ENCODE assay signal across 9 mouse cellular contexts in the genomic region with DNA sequence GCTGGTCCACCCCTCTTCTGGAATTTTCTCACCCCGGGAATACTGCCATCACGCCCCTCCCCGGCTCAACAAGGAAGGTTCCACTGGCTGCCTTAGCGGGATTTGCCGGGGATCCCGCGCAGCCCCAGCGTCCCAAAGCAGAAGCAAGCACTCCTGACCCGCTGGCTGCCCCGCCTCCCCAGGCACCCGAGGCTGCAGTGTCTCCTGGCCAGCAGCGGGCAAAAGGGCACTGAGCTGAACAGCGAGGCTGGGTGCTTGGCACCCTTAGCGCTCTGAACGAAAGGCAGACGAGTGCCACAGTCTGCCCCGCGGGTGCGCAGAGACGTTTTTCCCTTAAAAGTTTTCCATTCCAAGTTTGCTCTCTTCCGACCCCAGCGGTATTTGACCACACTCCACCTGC. TPM values are rescaled to one million over a fixed set of nuclear protein-coding genes. Genes with fewer than 3 reads are reported as not detected.
DNase-seq lines count a peak whose midpoint lies in the region; ATAC-seq and TF ChIP-seq lines count a peak whose summit lies in the region.
"Had no signal": no experiment of that assay in that cellular context is flagged by ENCODE, and none has a peak within 500 bp of the region (broad histone marks: within the 10 kb centered on the region; RNA-seq: fewer than 3 reads in every experiment).

No protein-coding gene starts in this region.

- peaks cover 54% of the 10 kb centered on the region for H3K4me1 ChIP-seq in embryonic facial prominence, embryonic 12.5 days
- H3K4me1 ChIP-seq in heart, embryonic 14.5 days (ENCODE audit: control insufficient read depth in 2 of 2, insufficient read depth in 2 of 2, low read length in 2 of 2) = peaks cover 8 to 31% of the 10 kb centered on the region in 2 experiments; a peak in 3 of 4 replicates
- 0 out of 2 replicates have a peak, but pooled peaks cover 4% of the 10 kb centered on the region for H3K4me1 ChIP-seq in kidney, postnatal 0 days (replicated peaks; ENCODE audit: insufficient read depth, low read length)
- peaks cover 19% of the 10 kb centered on the region for H3K4me1 ChIP-seq in stomach, embryonic 14.5 days (ENCODE audit: control insufficient read depth, insufficient read depth, low read length)

- 1% methylated on average over 22 of the region's 22 CpGs for WGBS in embryonic facial prominence, embryonic 12.5 days
- WGBS in heart, embryonic 14.5 days = 0% methylated on average over 22 of the region's 22 CpGs
- under 1% methylated on average over 22 of the region's 22 CpGs for WGBS in kidney, postnatal 0 days
- 1% methylated on average over 22 of the region's 22 CpGs for WGBS in stomach, embryonic 14.5 days

- peak overlapping the region; percentile 44 for H3K9ac ChIP-seq in embryonic facial prominence, embryonic 12.5 days
- H3K9ac ChIP-seq in heart, embryonic 14.5 days (ENCODE audit: low read length) = peak overlapping the region; percentile 63
- H3K9ac ChIP-seq in kidney, postnatal 0 days (ENCODE audit: low read depth, low read length) = peak overlapping the region; percentile 65
- H3K9ac ChIP-seq in stomach, embryonic 14.5 days (replicated peaks; ENCODE audit: low read depth, low read length) = peak overlapping the region; percentile 63

- H3K4me2 ChIP-seq in embryonic facial prominence, embryonic 12.5 days (replicated peaks) = peak overlapping the region; percentile 93
- H3K4me2 ChIP-seq in heart, embryonic 14.5 days (ENCODE audit: low read length) = peak overlapping the region; percentile 100
- peak overlapping the region; percentile 92 for H3K4me2 ChIP-seq in kidney, postnatal 0 days (ENCODE audit: low read length)
- H3K4me2 ChIP-seq in stomach, embryonic 14.5 days (replicated peaks; ENCODE audit: low read depth, low read length) = peak overlapping the region; percentile 94

- no peak for TF ChIP-seq CTCF in kidney, postnatal 0 days (IDR thresholded peaks at IDR 0.05; ENCODE audit: low read depth)

- H3K27ac ChIP-seq in embryonic facial prominence, embryonic 12.5 days = no peak overlapping the region
- no peak overlapping the region for H3K27ac ChIP-seq in heart, embryonic 14.5 days (replicated peaks in 1 of 2; ENCODE audit: control insufficient read depth in 1 of 2, insufficient read depth in 1 of 2, low read depth in 2 of 2, low read length in 2 of 2)
- H3K27ac ChIP-seq in kidney, postnatal 0 days = peak overlapping the region; percentile 13; the same call in 1 of the 2 replicates
- peak overlapping the region; percentile 89 for H3K27ac ChIP-seq in stomach, embryonic 14.5 days (ENCODE audit: low read length)

- H3K4me3 ChIP-seq in embryonic facial prominence, embryonic 12.5 days = peak overlapping the region; percentile 49
- peak overlapping the region; percentile 54 to 58 for H3K4me3 ChIP-seq in heart, embryonic 14.5 days (ENCODE audit: control insufficient read depth in 1 of 2, insufficient read depth in 1 of 2, low read depth in 1 of 2, low read length in 2 of 2)
- peak overlapping the region; percentile 49 for H3K4me3 ChIP-seq in kidney, postnatal 0 days (replicated peaks; ENCODE audit: low read depth, low read length)
- H3K4me3 ChIP-seq in stomach, embryonic 14.5 days (ENCODE audit: low read depth, low read length) = peak overlapping the region; percentile 54

- no peaks in the 10 kb centered on the region for H3K9me3 ChIP-seq in embryonic facial prominence, embryonic 12.5 days
- H3K9me3 ChIP-seq in heart, embryonic 14.5 days (ENCODE audit: control insufficient read depth, low read length) = no peaks in the 10 kb centered on the region
- H3K9me3 ChIP-seq in kidney, postnatal 0 days (replicated peaks; ENCODE audit: low read length) = no peaks in the 10 kb centered on the region
- H3K9me3 ChIP-seq in stomach, embryonic 14.5 days (ENCODE audit: control insufficient read depth, low read depth, low read length) = no peaks in the 10 kb centered on the region

- no peak for ATAC-seq in embryonic facial prominence, embryonic 12.5 days (ENCODE audit: insufficient number of reproducible peaks, insufficient read depth, low FRiP score, low TSS enrichment)
- no peak for ATAC-seq in heart, embryonic 14.5 days (ENCODE audit: insufficient number of reproducible peaks, insufficient read depth, low FRiP score, low read depth)
- 0 out of 2 replicates have a peak, but pooled peaks have one; percentile 29 for ATAC-seq in kidney, postnatal 0 days (replicated peaks; ENCODE audit: low FRiP score, low read depth)
- ATAC-seq in stomach, embryonic 14.5 days (ENCODE audit: insufficient number of reproducible peaks, insufficient read depth, low FRiP score, low read depth) = no peak

- peaks cover 43% of the 10 kb centered on the region for H3K27me3 ChIP-seq in embryonic facial prominence, embryonic 12.5 days
- H3K27me3 ChIP-seq in heart, embryonic 14.5 days (ENCODE audit: control insufficient read depth, insufficient read depth, low read length) = peaks cover 35% of the 10 kb centered on the region
- no peaks in the 10 kb centered on the region for H3K27me3 ChIP-seq in kidney, postnatal 0 days (ENCODE audit: insufficient read depth, low read length)
- no peaks in the 10 kb centered on the region for H3K27me3 ChIP-seq in stomach, embryonic 14.5 days (ENCODE audit: control insufficient read depth, insufficient read depth, low read length)

- DNase-seq in layer of hippocampus, adult 11-12 months (ENCODE audit: low spot score) = peak; percentile 11
- no peak for DNase-seq in layer of hippocampus, adult 8-10 months (ENCODE audit: low spot score in 2 of 2)
- peak; percentile 37 for DNase-seq in kidney, postnatal 0 days (ENCODE audit: low spot score)
- peak; percentile 27 for DNase-seq in lung, postnatal 10 days
- DNase-seq in c-Kit-positive CD71-positive TER-119-positive erythroid progenitor cells, embryonic 14.5 days (ENCODE audit: low spot score) = no peak

- H3K36me3 ChIP-seq in embryonic facial prominence, embryonic 12.5 days = no peaks in the 10 kb centered on the region
- no peaks in the 10 kb centered on the region for H3K36me3 ChIP-seq in heart, embryonic 14.5 days (ENCODE audit: control insufficient read depth, insufficient read depth, low read length)
- no peaks in the 10 kb centered on the region for H3K36me3 ChIP-seq in kidney, postnatal 0 days (ENCODE audit: insufficient read depth, low read length)
- H3K36me3 ChIP-seq in stomach, embryonic 14.5 days (ENCODE audit: control insufficient read depth, insufficient read depth, low read length) = no peaks in the 10 kb centered on the region

RNA-seq across cellular contexts. Expression of a gene that starts 2.1 kb away (rescaled TPM):
- 10 to 100 TPM; 57.6 to 72.0 (median 68.2) TPM for total RNA-seq in layer of hippocampus, adult 8-10 months (2022)
- polyA plus RNA-seq in embryonic facial prominence, embryonic 12.5 days (2016; fragmentation: Nextera tagmentation; extraction: Ambion mirVana) = 24.1 and 26.2 TPM in 2 replicates
- polyA plus RNA-seq in heart, embryonic 14.5 days (2014; fragmentation: Nextera tagmentation; extraction: Ambion mirVana) = 2.2 and 3.2 TPM in 2 replicates
- polyA plus RNA-seq in kidney, postnatal 0 days (2015; fragmentation: Nextera tagmentation; extraction: Ambion mirVana) = 55.3 and 56.4 TPM in 2 replicates
- polyA plus RNA-seq in stomach, embryonic 14.5 days (2014; fragmentation: Nextera tagmentation; extraction: Ambion mirVana) = 63.7 and 66.3 TPM in 2 replicates

RNA-seq across cellular contexts. Expression of a gene that starts 58.2 kb away (rescaled TPM):
- not detected for total RNA-seq in layer of hippocampus, adult 8-10 months (2022)
- polyA plus RNA-seq in embryonic facial prominence, embryonic 12.5 days (2016; fragmentation: Nextera tagmentation; extraction: Ambion mirVana) = not detected in 2 replicates
- not detected in 2 replicates for polyA plus RNA-seq in heart, embryonic 14.5 days (2014; fragmentation: Nextera tagmentation; extraction: Ambion mirVana)
- not detected in 2 replicates for polyA plus RNA-seq in kidney, postnatal 0 days (2015; fragmentation: Nextera tagmentation; extraction: Ambion mirVana)
- polyA plus RNA-seq in stomach, embryonic 14.5 days (2014; fragmentation: Nextera tagmentation; extraction: Ambion mirVana) = not detected in 2 replicates
- total RNA-seq: hematopoietic stem cell, adult 5-6 weeks had no signal

Comparison
In these comparisons a context has a peak if more than half of its experiments do, and no peak if none do; other contexts are left out.
1. DNase-seq: peak in layer of hippocampus, adult 11-12 months (single experiment), kidney, postnatal 0 days (single experiment) and lung, postnatal 10 days (single experiment); none in layer of hippocampus, adult 8-10 months (0 of 2) and c-Kit-positive CD71-positive TER-119-positive erythroid progenitor cells, embryonic 14.5 days (single experiment).
2. H3K27ac ChIP-seq: peak in kidney, postnatal 0 days (single experiment) and stomach, embryonic 14.5 days (single experiment); none in embryonic facial prominence, embryonic 12.5 days (single experiment) and heart, embryonic 14.5 days (0 of 2).
3. Peak in every context shown above with its lines, with median percentiles within 50 percentile points of each other: H3K4me2 ChIP-seq, H3K4me3 ChIP-seq and H3K9ac ChIP-seq.